Mouse (Mus musculus): ENCODE measurements around the gene Pabpc6.

- no peak for TF ChIP-seq CTCF (IDR thresholded peaks at IDR 0.05; ENCODE audit: insufficient read depth, low read length)
- TF ChIP-seq POLR2A (IDR thresholded peaks at IDR 0.05; ENCODE audit: borderline replicate concordance, extremely low read depth, low read depth, low read length), result no peak
Observed at GRCm38 (mm10) chr17:9667955-9668354, 1.6 kb downstream of the Pabpc6 start.
